Mouse (Mus musculus) T-cell, adult 2 months (primary cell): ENCODE data around the gene Gal3st1.
"Not testable (repeated sequence)": the region's sequence is repeated elsewhere in the genome, so short reads cannot be mapped to it uniquely, and the experiment has no call there.

Source experiments
- DNase-seq: peaks from one replicate; pipeline ENCODE4 v3.0.0; 2022; ENCODE audit warnings: low spot score

Gal3st1 gene

DNA sequence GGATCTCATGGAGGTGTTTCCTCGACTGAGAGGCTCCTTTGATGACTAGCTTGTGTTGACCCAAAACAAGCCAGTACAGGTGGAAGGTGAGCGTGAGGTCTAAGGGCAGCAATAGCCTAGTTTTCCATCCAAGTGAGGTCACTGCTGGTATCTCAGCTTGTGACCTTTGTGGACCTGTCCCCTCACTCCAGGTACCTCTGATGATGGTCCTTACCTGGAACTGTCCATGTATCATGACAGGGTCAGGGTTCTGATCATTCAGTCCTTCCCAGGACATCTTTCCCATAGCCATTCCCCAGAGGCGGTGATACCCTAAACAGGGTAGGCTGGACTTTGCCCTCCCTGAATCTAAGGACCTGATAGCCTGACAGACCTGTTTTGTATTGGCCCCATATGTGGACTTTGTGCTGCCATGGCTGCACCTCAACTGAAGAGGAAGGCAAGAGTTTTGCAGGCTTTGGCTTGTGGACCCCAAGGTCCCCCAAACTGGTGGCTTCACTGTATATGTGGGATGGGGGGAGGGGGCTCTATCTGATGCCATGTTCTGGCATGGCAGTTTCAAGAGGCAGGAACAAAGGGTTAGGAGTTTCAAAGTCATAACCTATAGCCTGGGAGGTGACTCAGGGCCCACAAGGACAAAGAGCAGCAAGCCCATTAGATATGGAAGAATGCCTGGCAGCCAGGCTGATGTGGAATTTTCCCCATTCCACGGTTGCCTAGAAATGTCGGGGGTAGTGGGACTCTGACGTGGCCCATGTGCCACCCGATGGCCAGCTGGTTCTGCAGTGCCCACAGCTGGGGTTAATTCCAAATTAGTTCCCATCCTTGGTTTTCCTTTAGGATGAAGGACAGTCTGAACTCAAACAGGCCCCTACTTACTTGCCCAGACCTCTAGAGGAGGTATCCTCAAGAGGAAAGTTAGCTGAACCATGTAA lies 894 bp upstream of the Gal3st1 start:
- no peak for DNase-seq

GRCm38 (mm10) chr11:3983863-3984745 lies 668 bp downstream of the Gal3st1 start:
- DNase-seq = no peak

GRCm38 (mm10) chr11:3989748-3990147 lies 6.3 kb downstream of the Gal3st1 start:
- DNase-seq = no peak

GRCm38 (mm10) chr11:3993132-3993531 lies 9.7 kb downstream of the Gal3st1 start:
- no peak for DNase-seq

- DNase-seq = no peak
Observed at GRCm38 (mm10) chr11:3993914-3994313, 10.5 kb downstream of the Gal3st1 start.

DNA sequence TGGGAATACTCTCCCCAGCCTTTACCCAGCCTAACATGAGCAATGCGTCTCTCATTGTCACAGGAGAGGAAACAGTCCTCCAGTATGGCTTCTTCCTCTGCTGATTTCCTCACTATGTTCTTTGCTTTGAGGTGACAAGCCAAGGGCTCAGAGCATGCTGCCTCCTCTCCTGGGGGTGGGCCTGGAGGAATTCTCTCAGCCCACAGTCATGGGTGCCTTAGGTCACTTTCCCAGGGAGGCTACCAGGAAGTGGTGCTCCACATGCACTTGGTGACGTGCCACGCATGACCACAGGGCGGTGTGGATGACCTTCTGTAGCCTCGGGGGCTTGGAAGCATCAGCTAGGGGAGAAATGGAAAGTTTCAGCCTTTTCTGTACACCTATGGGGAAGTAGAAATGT lies 12.1 kb downstream of the Gal3st1 start:
- no peak for DNase-seq

DNA sequence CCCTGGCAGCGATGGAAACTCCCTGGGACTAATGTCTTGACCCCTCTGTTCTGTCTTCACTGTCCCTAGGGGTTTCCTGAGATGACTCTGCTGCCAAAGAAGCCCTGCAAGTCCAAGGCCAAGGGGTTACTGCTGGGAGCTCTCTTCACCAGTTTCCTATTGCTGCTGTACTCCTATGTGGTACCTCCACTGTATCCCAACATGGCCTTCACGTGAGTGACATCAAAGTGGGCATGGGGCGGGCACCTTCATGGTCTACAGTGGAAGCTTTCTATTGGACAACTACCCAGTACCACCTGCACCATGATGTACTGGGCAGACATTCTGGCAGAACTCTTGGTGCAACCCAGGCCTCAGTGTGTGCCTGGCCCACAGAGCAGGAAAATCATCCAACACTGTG lies 13.4 kb downstream of the Gal3st1 start:
- no peak for DNase-seq

DNA sequence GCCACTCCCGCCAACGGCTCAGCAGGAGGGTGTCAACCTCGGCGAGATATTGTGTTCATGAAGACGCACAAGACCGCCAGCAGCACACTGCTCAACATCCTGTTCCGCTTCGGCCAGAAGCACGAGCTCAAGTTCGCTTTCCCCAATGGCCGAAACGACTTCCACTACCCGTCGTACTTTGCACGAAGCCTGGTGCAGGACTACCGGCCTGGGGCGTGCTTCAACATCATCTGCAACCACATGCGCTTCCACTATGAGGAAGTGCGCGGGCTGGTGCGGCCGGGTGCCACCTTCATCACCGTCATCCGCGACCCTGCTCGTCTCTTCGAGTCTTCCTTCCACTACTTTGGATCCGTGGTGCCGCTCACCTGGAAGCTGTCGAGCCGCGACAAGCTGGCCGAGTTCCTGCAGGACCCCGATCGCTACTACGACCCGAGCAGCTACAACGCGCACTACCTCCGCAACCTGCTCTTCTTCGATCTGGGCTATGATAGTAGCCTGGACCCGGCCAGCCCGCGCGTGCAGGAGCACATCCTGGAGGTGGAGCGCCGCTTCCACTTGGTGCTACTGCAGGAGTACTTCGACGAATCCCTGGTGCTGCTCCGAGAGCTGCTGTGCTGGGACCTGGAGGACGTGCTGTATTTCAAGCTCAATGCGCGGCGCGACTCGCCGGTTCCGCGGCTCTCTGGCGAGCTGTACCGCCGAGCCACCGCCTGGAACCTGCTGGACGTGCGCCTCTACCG lies 14.7 kb downstream of the Gal3st1 start:
- no peak for DNase-seq

DNA sequence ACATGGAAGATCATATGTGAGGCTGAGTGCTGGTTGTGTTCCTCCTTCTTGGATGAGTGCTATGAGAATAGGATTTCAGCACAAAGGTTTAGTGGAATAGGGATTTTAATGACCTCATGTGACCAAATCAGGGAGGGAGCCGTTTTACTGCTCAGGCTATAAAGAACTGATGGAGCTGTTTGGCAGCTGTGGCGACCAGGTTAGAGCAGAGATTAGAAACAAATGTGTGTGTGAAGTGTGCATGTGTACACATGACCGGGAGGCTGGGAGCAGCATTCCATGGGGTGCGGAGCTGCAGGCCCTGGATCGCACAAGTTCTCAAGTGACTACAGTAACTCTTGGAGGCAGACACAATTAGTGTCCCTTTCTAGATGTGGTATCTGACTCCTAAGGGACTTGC lies 16.1 kb downstream of the Gal3st1 start:
- DNase-seq = no peak

- peak; percentile 50 for DNase-seq
Observed at GRCm38 (mm10) chr11:4001603-4002002, 18.2 kb downstream of the Gal3st1 start.

DNA sequence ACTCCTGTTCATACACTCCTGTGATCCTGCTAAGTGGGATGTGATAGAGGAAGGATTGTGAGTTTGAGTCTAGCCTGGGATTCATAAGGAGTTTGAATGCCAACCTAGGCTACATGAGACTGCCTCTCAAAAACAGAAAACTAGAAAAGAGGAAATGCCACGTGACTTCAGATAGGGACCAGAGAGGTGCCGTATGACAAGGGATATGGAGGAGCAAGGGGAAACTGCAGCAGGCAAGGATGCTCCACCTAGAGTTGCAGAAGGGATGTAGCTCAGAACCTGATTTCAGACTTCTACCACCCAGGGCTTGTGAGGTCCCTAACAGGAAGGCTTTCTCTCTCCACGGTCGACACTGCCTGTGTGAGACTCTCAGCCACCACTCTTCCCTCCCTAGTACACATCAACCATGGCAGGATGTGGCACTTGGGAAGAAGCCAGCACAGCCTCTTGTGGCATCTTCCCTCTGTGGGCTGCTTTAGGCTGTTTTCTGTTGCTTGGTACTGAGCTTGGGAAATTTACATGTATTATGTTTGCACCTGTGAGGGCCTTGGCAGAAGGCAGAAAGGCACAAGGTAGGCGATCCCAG lies 21.9 kb downstream of the Gal3st1 start:
- no peak for DNase-seq

- no peak for DNase-seq
Observed at GRCm38 (mm10) chr11:4006462-4006861, 23.0 kb downstream of the Gal3st1 start.

- no peak for DNase-seq
Observed at GRCm38 (mm10) chr11:4012616-4013015, 29.2 kb downstream of the Gal3st1 start.

DNA sequence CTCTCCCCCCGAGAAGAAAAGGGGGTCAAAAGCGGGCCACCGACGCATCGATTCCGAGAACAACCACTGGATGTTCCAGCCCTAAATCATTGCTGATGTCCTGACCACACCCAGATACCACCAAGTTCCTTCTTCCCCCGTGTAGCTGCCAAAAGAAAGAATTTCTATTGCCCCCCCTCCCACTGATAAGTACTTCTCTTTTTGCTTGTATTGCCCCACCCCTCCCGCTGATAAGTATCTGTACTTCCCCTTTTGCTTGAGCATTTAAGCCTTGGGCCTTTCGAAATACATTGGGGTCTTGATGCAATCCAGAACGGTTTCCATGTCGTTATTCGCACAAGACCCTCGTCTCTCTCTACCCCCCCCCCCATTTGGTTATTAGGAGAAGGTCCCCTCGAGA lies 32.4 kb downstream of the Gal3st1 start:
- DNase-seq = not testable (repeated sequence)

DNA sequence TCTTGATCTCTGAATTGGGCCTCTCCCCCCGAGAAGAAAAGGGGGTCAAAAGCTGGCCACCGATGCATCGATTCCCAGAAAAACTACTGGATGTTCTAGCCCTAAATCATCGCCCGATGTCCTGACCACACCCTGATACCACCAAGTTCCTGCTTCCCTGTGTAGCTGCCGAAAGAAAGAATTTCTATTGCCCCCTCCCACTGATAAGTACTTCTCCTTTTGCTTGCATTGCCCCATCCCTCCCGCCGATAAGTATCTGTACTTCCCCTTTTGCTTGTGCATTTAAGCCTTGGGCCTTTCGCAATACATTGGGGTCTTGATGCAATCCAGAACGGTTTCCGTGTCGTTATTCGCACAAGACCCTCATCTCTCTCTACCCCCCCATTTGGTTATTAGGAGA lies 38.7 kb downstream of the Gal3st1 start:
- DNase-seq = not testable (repeated sequence)

DNA sequence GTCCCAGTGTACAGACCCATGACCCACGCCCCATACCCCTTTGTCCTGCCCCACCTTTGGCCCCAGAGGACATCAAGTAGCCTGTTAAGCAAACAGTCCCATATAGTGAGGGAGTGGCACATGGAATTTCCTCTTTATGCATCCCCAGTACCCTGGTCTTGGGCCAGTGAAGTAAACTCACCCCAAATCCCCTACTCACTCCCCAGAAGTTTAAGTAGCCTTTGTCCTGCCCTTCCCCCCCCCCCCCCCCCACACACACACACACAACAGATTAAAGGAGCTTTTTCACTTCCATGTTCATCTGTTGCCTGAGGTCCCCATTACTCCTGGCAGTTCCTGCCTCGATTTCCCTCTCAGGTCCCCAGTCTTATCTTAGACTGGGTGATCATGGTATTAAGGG lies 39.9 kb downstream of the Gal3st1 start:
- no peak for DNase-seq

- no peak for DNase-seq
Observed at GRCm38 (mm10) chr11:4027066-4027465, 43.6 kb downstream of the Gal3st1 start.

- no peak for DNase-seq
Observed at GRCm38 (mm10) chr11:4027561-4028334, 44.3 kb downstream of the Gal3st1 start.

DNA sequence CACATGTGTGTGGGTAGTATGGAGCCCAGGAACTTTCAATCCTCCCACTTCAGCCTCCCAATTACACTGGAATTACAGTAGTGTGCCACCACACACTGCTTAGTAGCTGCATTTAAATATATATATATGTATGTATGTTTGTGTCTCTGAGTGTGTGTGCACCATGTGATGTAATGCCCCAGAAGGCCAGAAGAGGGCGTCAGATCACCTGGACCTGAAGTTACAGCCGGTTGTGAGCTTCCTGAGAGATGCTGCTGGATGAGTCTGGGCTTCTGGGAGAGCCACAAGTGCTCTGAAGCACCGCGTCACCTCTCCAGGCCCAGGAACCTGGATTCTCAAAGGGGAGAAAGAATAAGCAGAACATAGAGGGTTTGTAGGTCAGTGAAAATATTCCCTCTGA lies 45.9 kb downstream of the Gal3st1 start:
- DNase-seq = no peak

DNA sequence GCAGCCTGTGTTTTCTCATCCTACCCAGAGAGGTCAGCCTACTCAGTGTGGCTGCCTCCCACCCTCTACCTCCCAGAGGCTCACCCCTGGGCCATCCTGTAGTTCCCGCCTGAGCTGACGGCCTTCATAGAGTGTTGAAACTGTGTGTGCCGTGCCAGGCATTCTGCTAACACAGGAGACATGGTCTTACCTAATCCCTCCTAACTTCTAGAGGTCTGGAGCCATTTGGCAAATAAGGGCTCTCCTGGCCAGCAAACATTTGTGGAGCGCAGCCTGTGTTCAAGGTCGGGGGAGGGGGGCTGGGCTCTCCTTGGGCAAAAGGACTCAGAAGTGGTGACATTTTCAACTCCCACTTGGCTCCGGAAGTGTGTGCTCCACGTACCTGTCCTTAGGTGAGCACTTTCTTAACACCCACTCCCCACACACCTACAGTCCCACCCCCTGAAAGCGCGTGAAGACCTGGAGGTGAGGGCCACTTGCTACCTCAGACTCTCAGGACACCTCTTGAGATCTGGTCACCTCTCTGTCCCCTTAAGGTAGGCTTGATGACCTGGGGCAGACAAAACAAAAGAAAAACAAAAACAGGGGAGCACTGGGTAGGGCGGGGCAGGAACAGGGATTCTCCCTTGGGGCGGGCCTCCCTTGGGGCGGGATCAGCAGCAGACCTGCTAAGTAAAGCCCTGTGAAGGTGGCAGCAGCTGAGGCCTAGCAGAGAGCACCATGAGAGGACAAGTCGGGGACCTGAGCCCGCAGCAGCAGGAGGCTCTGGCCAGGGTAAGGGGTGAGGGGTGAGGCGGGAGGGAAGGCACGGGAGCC lies 47.9 kb downstream of the Gal3st1 start, which contains the start of gene Sec14l4:
Gene Sec14l4, plus strand, starts transcription at position 337 of the 816 bp plus-strand sequence.
- no peak for DNase-seq
